Mouse (Mus musculus) liver, embryonic 15.5 days (tissue): ENCODE measurements around the gene Lhx5. TPM values are rescaled to one million over a fixed set of nuclear protein-coding genes. Genes with fewer than 3 reads are reported as not detected.

Source experiments
- ATAC-seq: fragments of 200-750 bp; cut with Nextera tagmentation; 2 replicates; pipeline ENCODE4 v1.8.0; 2017; ENCODE audit warnings: moderate number of reproducible peaks, mild to moderate bottlenecking, moderate library complexity; ENCODE audit not compliant: insufficient read depth
- H3K27ac ChIP-seq: fragments of 300-500 bp; sonication (generic); replicated peaks from 2 replicates; pipeline ENCODE4 v1.5.1; 2015; ENCODE audit warnings: mild to moderate bottlenecking, inconsistent platforms
- H3K27me3 ChIP-seq: fragments of 300-500 bp; sonication (generic); 2 replicates; pipeline ENCODE4 v1.6.1; 2015; ENCODE audit warnings: mild to moderate bottlenecking, inconsistent platforms
- H3K36me3 ChIP-seq: fragments of 300-500 bp; sonication (generic); replicated peaks from 2 replicates; pipeline ENCODE4 v1.6.1; 2015; ENCODE audit warnings: moderate library complexity, mild to moderate bottlenecking, inconsistent platforms
- H3K4me1 ChIP-seq: fragments of 300-500 bp; sonication (generic); replicated peaks from 2 replicates; pipeline ENCODE4 v1.6.1; 2015; ENCODE audit warnings: inconsistent platforms
- H3K4me2 ChIP-seq: fragments of 300-500 bp; sonication (generic); 2 replicates; pipeline ENCODE4 v1.6.1; 2015; ENCODE audit warnings: moderate library complexity, mild to moderate bottlenecking, inconsistent platforms
- H3K4me3 ChIP-seq: fragments of 300-500 bp; sonication (generic); replicated peaks from 2 replicates; pipeline ENCODE4 v1.5.1; 2015; ENCODE audit warnings: mild to moderate bottlenecking, inconsistent platforms
- H3K9ac ChIP-seq: fragments of 300-500 bp; sonication (generic); 2 replicates; pipeline ENCODE4 v1.6.1; 2015; ENCODE audit warnings: moderate library complexity, mild to moderate bottlenecking, inconsistent platforms
- H3K9me3 ChIP-seq: fragments of 300-500 bp; sonication (generic); replicated peaks from 2 replicates; pipeline ENCODE4 v1.6.1; 2016; ENCODE audit warnings: inconsistent platforms
- WGBS: fragments of 180-500 bp; shearing (Covaris S2); methylation state at CpG from one replicate; pipeline ENCODE4 v1.1.7; 2015; ENCODE audit warnings: mixed read lengths; ENCODE audit not compliant: insufficient replicate concordance; 5-methylcytosine and 5-hydroxymethylcytosine counted together
- polyA plus RNA-seq: library from polyadenylated mRNA; unstranded; fragments of >200 nt; fragmentation: Nextera tagmentation; extraction: Ambion mirVana; gene quantifications from 2 replicates; pipeline ENCODE4 v1.2.1, GENCODE M21; 2015

Lhx5 gene
- not detected in 2 replicates for polyA plus RNA-seq

GRCm38 (mm10) chr5:120431649-120432485 is at the start of gene Lhx5:
TSS of gene Lhx5 (plus strand) at chr5:120431699.
- no peak within 1 kb of the TSS for H3K4me2 ChIP-seq
- peaks cover 5% of the 10 kb centered on the region; the same call in 1 of the 2 replicates for H3K4me1 ChIP-seq
- no peaks in the 10 kb centered on the region for H3K9me3 ChIP-seq
- H3K9ac ChIP-seq = no peak within 1 kb of the TSS
- peaks cover 98% of the 10 kb centered on the region for H3K27me3 ChIP-seq
- no peak for ATAC-seq
- no peaks in the 10 kb centered on the region for H3K36me3 ChIP-seq
- H3K4me3 ChIP-seq = no peak within 1 kb of the TSS
- 3% methylated on average over 69 of the region's 69 CpGs for WGBS
- no peak within 1 kb of the TSS for H3K27ac ChIP-seq

GRCm38 (mm10) chr5:120386361-120386760 is 45.1 kb upstream of the Lhx5 start:
- no peaks in the 10 kb centered on the region for H3K9me3 ChIP-seq
- no peak overlapping the region for H3K9ac ChIP-seq
- H3K4me1 ChIP-seq = no peaks in the 10 kb centered on the region
- H3K4me3 ChIP-seq = no peak overlapping the region
- H3K27me3 ChIP-seq = peaks cover 16% of the 10 kb centered on the region; the same call in 1 of the 2 replicates
- no peak overlapping the region for H3K4me2 ChIP-seq
- WGBS = 61% methylated on average over 4 of the region's 4 CpGs
- no peak for ATAC-seq
- H3K27ac ChIP-seq = no peak overlapping the region
- H3K36me3 ChIP-seq = no peaks in the 10 kb centered on the region

GRCm38 (mm10) chr5:120388765-120389164 is 42.7 kb upstream of the Lhx5 start:
- Histone ChIP-seq H3K4me2 (no peak overlapping the region), H3K27me3 (peaks cover 11% of the 10 kb centered on the region), H3K36me3 (no peaks in the 10 kb centered on the region), H3K4me3 (no peak overlapping the region), H3K9me3 (no peaks in the 10 kb centered on the region), H3K27ac (no peak overlapping the region), H3K9ac (no peak overlapping the region), H3K4me1 (no peaks in the 10 kb centered on the region)
- no peak for ATAC-seq
- 39% methylated on average over 9 of the region's 9 CpGs for WGBS

GRCm38 (mm10) chr5:120389973-120390372 is 41.5 kb upstream of the Lhx5 start:
- no peak overlapping the region for H3K9ac ChIP-seq
- H3K36me3 ChIP-seq = no peaks in the 10 kb centered on the region
- ATAC-seq = no peak
- no peak overlapping the region for H3K4me3 ChIP-seq
- no peaks in the 10 kb centered on the region for H3K9me3 ChIP-seq
- no peaks in the 10 kb centered on the region for H3K4me1 ChIP-seq
- WGBS = 50% methylated on average over 2 of the region's 2 CpGs
- H3K27me3 ChIP-seq = peaks cover 23% of the 10 kb centered on the region
- H3K27ac ChIP-seq = no peak overlapping the region
- no peak overlapping the region for H3K4me2 ChIP-seq

GRCm38 (mm10) chr5:120393871-120394667 is 37.4 kb upstream of the Lhx5 start:
- ATAC-seq = no peak
- peaks cover 38% of the 10 kb centered on the region for H3K27me3 ChIP-seq
- 27% methylated on average over 25 of the region's 25 CpGs for WGBS
- no peaks in the 10 kb centered on the region for H3K36me3 ChIP-seq
- no peaks in the 10 kb centered on the region for H3K9me3 ChIP-seq
- H3K4me2 ChIP-seq = no peak overlapping the region
- H3K4me1 ChIP-seq = no peaks in the 10 kb centered on the region
- no peak overlapping the region for H3K27ac ChIP-seq
- no peak overlapping the region for H3K4me3 ChIP-seq
- no peak overlapping the region for H3K9ac ChIP-seq

- Histone ChIP-seq H3K9ac (no peak overlapping the region), H3K9me3 (no peaks in the 10 kb centered on the region), H3K4me2 (no peak overlapping the region), H3K27me3 (peaks cover 49% of the 10 kb centered on the region), H3K36me3 (no peaks in the 10 kb centered on the region), H3K4me1 (no peaks in the 10 kb centered on the region), H3K27ac (no peak overlapping the region), H3K4me3 (no peak overlapping the region)
- under 1% methylated on average over 13 of the region's 13 CpGs for WGBS
- no peak for ATAC-seq
Observed at GRCm38 (mm10) chr5:120397988-120398387, 33.5 kb upstream of the Lhx5 start.

GRCm38 (mm10) chr5:120404831-120405591 is 26.5 kb upstream of the Lhx5 start:
- Histone ChIP-seq H3K4me3 (no peak overlapping the region), H3K27me3 (peaks cover 33% of the 10 kb centered on the region), H3K4me2 (no peak overlapping the region), H3K9me3 (no peaks in the 10 kb centered on the region), H3K27ac (no peak overlapping the region), H3K9ac (no peak overlapping the region), H3K36me3 (no peaks in the 10 kb centered on the region), H3K4me1 (no peaks in the 10 kb centered on the region)
- ATAC-seq = no peak
- WGBS = 50% methylated on average over 12 of the region's 12 CpGs

- WGBS = 64% methylated on average over 14 of the region's 14 CpGs
- Histone ChIP-seq H3K4me2 (no peak overlapping the region), H3K27ac (no peak overlapping the region), H3K36me3 (no peaks in the 10 kb centered on the region), H3K4me1 (no peaks in the 10 kb centered on the region), H3K9ac (no peak overlapping the region), H3K9me3 (no peaks in the 10 kb centered on the region), H3K27me3 (peaks cover 44% of the 10 kb centered on the region), H3K4me3 (no peak overlapping the region)
- ATAC-seq = no peak
Observed at GRCm38 (mm10) chr5:120408933-120409332, 22.6 kb upstream of the Lhx5 start.

GRCm38 (mm10) chr5:120409385-120410378 is 21.8 kb upstream of the Lhx5 start:
- peaks cover 44% of the 10 kb centered on the region for H3K27me3 ChIP-seq
- no peaks in the 10 kb centered on the region for H3K36me3 ChIP-seq
- no peak overlapping the region for H3K27ac ChIP-seq
- H3K9me3 ChIP-seq = no peaks in the 10 kb centered on the region
- no peak overlapping the region for H3K4me3 ChIP-seq
- no peak overlapping the region for H3K4me2 ChIP-seq
- H3K4me1 ChIP-seq = no peaks in the 10 kb centered on the region
- no peak for ATAC-seq
- no peak overlapping the region for H3K9ac ChIP-seq
- 5% methylated on average over 41 of the region's 41 CpGs for WGBS

- H3K9me3 ChIP-seq = no peaks in the 10 kb centered on the region
- no peak overlapping the region for H3K9ac ChIP-seq
- H3K4me1 ChIP-seq = no peaks in the 10 kb centered on the region
- peaks cover 36% of the 10 kb centered on the region for H3K27me3 ChIP-seq
- no peak overlapping the region for H3K4me2 ChIP-seq
- no peak for ATAC-seq
- H3K4me3 ChIP-seq = no peak overlapping the region
- no peak overlapping the region for H3K27ac ChIP-seq
- no peaks in the 10 kb centered on the region for H3K36me3 ChIP-seq
- WGBS = 52% methylated on average over 6 of the region's 6 CpGs
Observed at GRCm38 (mm10) chr5:120413436-120413835, 18.1 kb upstream of the Lhx5 start.
